Mouse (Mus musculus) retina, postnatal 7 days (tissue): ENCODE data around the gene Frem2.

Experiments
- DNase-seq: peaks from one replicate; pipeline ENCODE4 v3.0.0-alpha.2; 2012; ENCODE audit warnings: low read depth, low spot score

Frem2 gene

DNA sequence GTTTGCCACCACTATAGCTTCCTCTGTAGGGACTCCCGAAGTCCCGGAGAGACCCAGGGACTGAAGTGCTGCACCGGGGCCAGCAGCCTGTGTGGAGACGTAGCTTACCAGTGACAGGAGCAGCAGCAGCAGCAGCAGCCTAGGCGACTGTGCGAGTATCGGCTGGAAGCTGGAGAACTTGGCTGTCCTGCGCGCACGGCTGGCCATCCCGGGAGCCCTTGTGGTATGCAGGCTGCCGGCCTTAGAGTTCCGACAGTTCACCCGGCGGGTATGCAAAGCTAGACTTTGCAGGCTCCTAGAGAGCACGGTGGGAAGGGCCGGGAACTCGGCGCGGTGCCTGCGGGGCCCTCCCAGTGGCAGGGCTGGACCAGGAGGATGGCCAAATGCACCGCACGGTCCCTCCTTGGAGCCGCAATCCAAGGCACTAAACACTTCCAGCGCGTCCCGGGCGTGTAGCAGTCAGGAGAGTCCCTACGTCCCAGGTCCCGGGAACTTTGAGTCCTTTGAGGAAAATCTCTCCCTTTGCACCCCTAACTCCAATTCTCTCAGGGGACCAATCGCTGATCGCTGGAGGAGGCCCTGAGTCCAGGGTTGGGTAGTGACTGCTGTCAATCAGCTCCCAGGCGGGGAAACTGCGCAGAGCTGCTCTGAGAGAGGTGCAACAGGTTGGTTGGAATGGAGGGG, at the start of gene Frem2:
Frem2 (minus strand) TSS at position 478 of the 684 bp plus-strand sequence.
- DNase-seq: peak; percentile 23

- no peak for DNase-seq
These were observed 48.9 kb upstream of the Frem2 start for GRCm38 (mm10) chr3:53705992-53706495.

DNA sequence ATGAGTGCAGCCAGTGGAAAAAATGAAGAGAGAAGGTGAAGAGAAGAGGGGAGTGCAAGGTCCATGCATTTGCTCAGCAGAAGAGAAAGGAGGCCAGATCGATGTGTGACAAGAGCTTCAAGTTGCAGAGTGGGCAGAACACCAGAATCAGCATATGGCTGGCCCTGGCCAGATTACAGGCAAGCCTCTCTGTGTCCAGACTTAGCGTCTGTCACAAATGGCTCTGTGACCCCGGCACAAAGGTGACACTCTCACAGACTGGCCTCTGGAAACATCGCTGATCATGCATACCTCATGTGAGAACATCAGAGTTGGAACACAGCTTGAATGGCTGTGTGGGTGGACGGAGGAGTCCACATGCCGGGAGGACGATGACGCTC, 46.0 kb upstream of the Frem2 start:
- DNase-seq: no peak

DNA sequence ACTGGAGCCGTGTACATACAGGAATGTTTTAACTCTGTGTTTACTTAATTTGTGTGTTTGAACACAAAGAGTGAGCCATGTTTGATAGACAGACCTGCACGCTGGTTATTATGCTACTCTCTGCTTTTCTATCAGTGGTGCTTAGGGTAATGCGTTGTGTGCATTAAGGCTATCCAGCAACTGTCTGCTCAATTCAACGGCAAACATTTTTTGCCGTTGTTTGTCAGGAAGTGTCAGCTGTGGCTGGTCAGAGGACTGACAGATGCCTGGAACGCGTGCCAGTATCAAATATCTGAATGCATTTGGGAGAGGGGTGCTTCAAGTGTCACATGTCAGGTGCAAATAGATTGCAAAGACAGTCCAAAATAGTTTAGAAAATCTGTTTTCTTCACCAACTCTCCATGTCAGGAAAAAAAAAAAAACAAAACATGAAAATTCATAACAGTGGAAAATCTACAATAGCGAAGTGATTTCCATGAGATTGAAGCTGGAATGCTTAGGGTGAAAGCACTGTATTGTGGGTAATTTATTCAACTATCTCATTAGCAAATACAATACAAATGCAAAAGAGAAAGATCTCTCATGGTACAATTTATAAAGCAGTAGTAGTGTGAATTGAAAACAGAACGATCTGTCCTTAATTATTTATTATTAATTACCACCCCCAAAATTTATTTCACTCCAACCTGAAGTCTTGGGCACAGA, 45.4 kb upstream of the Frem2 start:
- DNase-seq: no peak

- no peak for DNase-seq
These were observed 44.8 kb upstream of the Frem2 start for GRCm38 (mm10) chr3:53701940-53702339.

DNA sequence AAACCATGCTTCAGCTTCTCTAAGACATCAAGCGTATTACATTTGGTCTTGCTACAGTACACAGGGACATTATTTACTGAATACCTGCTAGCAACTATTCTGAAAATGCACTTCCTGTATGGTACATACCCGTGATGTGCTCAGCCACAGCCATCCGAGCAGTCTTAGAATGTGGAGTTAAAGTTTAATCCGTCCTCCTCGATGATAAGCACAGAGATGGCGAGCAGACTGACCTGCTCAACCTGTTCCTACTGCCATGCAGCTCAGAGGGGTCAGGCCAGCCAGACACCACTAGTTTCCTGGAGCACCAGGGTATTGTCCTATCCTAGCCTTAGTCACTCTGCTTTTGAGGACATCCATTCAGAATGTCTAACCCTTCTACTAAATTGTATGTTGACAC, 30.6 kb upstream of the Frem2 start:
- no peak for DNase-seq

GRCm38 (mm10) chr3:53682244-53682643, 25.1 kb upstream of the Frem2 start:
- DNase-seq: no peak

DNA sequence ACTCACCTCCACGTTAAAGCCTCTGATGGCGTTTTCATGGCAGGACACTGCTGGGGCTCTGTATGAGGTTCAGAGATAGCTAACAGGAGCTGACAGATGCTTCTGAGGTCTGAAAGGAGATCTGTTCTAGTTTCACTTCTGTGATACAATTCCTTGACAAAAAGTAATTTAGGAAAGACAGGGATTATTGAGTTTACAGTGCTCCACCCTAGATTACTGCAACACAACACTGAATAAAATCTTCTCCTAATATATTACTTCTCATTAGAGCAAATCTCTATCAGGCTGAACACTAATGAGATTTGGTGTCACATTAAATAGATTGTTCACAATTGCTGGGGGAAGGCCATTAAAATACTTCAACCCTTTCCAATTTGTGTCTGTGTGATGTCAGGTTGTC, 23.7 kb upstream of the Frem2 start:
- DNase-seq: no peak

DNA sequence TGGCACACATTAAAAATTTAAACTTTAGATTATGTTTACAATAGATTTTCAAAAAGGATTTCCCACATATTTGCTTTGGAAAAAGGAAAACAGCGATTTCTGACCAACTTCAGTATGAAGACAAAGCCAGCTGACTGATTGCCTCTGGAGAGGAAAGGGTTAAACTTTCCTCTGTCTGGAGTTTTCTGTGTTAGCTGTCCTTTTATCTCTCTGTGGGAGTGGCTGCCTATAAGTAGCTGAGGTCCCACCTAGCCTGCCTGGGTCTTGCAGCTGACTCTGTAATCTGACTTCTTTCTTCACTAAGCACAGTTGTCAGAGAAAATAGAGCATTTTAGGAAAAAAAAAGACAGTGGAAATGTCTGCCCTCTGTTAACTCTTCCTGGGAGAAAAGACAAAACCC, 17.1 kb upstream of the Frem2 start:
- no peak for DNase-seq

DNA sequence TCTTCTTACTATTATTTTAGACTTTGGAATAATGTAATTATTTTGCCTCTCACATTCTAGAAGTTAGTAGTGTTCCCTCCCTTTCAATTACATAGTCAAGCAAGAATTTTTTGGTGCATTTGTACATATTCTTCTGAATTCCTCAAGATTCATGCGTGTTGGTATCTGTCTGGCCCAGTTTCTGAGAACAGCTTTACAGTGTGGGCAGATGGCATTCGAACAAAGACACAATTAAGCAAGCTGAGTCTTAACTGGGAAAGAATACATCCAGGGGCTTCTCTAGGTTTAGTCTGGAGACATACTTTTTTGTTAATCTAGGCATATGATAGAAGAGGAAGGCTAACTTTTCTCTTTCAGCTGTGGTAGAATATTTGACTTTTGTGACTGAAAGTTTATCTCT, 12.6 kb upstream of the Frem2 start:
- DNase-seq: no peak

GRCm38 (mm10) chr3:53657744-53658534, 784 bp upstream of the Frem2 start:
- no peak for DNase-seq

GRCm38 (mm10) chr3:53656328-53656877, 752 bp downstream of the Frem2 start:
- peak; percentile 6 for DNase-seq

- DNase-seq: no peak
These were observed 1.8 kb downstream of the Frem2 start for GRCm38 (mm10) chr3:53655343-53655742.

- DNase-seq: no peak
These were observed 7.0 kb downstream of the Frem2 start for GRCm38 (mm10) chr3:53650003-53650748.

GRCm38 (mm10) chr3:53649425-53649824, 7.7 kb downstream of the Frem2 start:
- no peak for DNase-seq

- DNase-seq: no peak
These were observed 8.3 kb downstream of the Frem2 start for GRCm38 (mm10) chr3:53648902-53649301.

GRCm38 (mm10) chr3:53635948-53636347, 21.2 kb downstream of the Frem2 start:
- no peak for DNase-seq

DNA sequence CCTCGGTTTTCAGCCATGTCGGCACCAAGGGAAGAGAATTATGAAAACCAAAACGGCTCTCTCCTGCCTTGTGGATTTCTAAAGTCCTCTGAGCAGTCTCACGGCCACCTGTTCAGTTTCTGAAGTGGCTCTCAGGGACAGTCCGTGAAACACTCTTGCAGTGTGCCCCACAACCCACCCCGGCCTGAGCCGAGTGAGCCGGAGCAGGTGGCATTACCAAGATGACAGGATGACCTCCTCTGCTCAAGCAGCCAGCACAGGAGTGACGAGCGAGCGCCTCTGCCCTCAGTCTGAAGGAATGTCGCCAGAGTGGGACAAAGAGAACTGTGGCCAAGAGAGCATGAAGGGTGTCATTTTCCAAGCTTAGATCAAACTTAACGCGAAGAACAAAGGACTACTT, 26.0 kb downstream of the Frem2 start:
- no peak for DNase-seq

DNA sequence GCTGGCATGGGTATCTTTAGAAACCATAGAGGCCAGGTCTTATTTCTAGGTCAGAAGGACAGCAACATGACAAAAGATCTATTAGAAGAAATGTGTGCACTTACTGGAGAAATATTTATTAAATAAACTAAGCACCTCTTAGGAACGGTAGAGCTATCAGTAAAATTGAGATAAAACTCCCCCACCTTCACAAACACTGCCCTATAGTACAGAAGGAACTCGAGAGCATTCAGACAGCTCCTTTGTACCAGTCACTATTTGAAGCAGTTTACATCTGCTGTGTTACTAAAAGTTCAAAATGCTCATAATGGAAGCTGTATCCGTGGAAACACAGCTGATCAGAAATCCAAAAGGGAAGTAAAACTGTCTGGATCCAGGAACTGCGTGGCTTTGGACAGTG, 26.5 kb downstream of the Frem2 start:
- no peak for DNase-seq

DNA sequence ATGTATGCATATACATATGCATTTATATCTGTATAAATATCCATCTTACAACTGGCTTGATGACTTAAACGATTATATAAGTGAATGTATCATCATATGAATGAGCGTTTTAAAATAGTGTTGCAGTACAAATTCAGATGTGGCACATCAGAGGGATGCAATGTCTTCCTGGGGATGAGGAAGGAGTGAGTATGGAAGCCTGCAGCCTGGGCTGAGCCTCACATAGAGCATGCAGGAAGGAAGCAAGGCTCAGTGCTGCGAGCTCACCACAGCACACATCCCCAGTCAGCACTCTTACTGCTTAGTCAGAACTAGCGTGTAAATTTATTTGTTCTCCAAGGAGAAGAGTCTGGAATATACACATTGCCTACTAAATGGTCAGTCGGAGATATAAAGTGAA, 27.2 kb downstream of the Frem2 start:
- DNase-seq: no peak

DNA sequence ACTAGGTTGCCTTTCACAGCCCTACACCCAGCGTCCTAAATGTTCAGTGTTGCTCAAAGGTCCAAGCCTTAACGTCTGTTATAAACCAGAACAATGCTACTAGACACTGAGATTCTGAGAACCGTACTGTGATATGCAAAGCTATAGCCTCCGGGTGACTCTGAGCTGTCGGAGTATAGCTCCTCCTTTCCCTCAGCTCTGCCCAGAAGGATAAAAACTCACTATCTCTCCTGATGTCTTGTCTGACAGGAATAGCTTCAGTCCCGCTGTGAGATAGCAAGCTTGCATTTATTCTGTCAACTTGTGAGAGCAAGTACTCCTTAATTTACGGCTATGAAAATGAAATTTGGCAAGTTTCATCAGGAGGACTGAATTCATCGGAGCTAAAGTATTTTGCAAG, 33.9 kb downstream of the Frem2 start:
- DNase-seq: no peak
